Mouse (Mus musculus) heart, postnatal 0 days (tissue): ENCODE measurements around the gene Sfi1.
"Not testable (repeated sequence)": the region's sequence is repeated elsewhere in the genome, so short reads cannot be mapped to it uniquely, and the experiment has no call there.

ENCODE experiments used
- CTCF ChIP-seq: IDR thresholded peaks from 2 replicates; pipeline ENCODE4 v1.5.1; 2016; ENCODE audit warnings: antibody characterized with exemption, control low read depth, low read depth
- EP300 ChIP-seq: IDR thresholded peaks from 2 replicates; pipeline ENCODE4 v1.6.1; 2016; ENCODE audit warnings: antibody characterized with exemption, low read depth

DNA sequence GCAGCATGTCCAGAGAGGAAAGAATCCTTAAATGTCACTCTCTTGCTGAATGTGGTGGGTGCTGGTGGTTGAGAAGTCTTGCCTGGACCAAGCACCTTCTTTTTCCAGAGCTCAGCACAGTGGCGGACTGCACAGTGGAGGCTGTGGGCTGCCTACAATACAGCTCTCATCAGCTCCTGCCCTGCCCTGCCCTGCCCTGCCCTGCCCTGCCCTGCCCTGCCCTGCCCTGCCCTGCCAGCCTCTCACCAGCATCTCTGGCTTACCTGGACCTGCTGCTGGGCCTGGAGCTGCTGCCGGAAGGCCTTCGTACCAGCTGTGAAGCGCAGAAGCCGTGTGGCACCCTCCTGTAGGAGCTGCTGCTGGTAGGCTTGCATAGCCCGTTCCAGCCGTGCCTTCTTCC, 57.9 kb downstream of the Sfi1 start:
- TF ChIP-seq CTCF, EP300: not testable (repeated sequence)
